ENCODE assay signal across 10 mouse cellular contexts in genomic region chr7:39455806-39456205, GRCm38 (mm10). TPM values are rescaled to one million over a fixed set of nuclear protein-coding genes. Genes with fewer than 3 reads are reported as not detected.
DNase-seq lines count a peak whose midpoint lies in the region; ATAC-seq lines count a peak whose summit lies in the region.
"Had no signal": no experiment of that assay in that cellular context is flagged by ENCODE, and none has a peak within 500 bp of the region (broad histone marks: within the 10 kb centered on the region; RNA-seq: fewer than 3 reads in every experiment).

No protein-coding gene starts in this region.

- no peaks in the 10 kb centered on the region for H3K9me3 ChIP-seq in embryonic facial prominence, embryonic 11.5 days (replicated peaks; ENCODE audit: control insufficient read depth, low read length)
- no peaks in the 10 kb centered on the region for H3K9me3 ChIP-seq in limb, embryonic 12.5 days
- H3K9me3 ChIP-seq in forebrain, embryonic 10.5 days, result no peaks in the 10 kb centered on the region
- H3K9me3 ChIP-seq: neural tube, embryonic 13.5 days had no signal

- intact Hi-C loops in left cerebral cortex, postnatal 36 days (cut with DNase I), result no loop called here

- no peaks in the 10 kb centered on the region for H3K36me3 ChIP-seq in embryonic facial prominence, embryonic 11.5 days (replicated peaks; ENCODE audit: control insufficient read depth, insufficient read depth, low read depth, low read length)
- H3K36me3 ChIP-seq in limb, embryonic 12.5 days, result no peaks in the 10 kb centered on the region; the same call in 1 of the 2 replicates
- peaks cover 17% of the 10 kb centered on the region for H3K36me3 ChIP-seq in forebrain, embryonic 10.5 days (replicated peaks)

- H3K9ac ChIP-seq in embryonic facial prominence, embryonic 11.5 days (replicated peaks; ENCODE audit: low read length), result no peak overlapping the region
- no peak overlapping the region for H3K9ac ChIP-seq in limb, embryonic 12.5 days (replicated peaks)
- H3K9ac ChIP-seq: neural tube, embryonic 13.5 days had no signal

- no peak overlapping the region for H3K27ac ChIP-seq in embryonic facial prominence, embryonic 11.5 days (replicated peaks; ENCODE audit: low read depth, low read length)
- H3K27ac ChIP-seq in limb, embryonic 12.5 days, result no peak overlapping the region
- no peak overlapping the region for H3K27ac ChIP-seq in forebrain, embryonic 10.5 days
- H3K27ac ChIP-seq: neural tube, embryonic 13.5 days had no signal

- no peak overlapping the region for H3K4me3 ChIP-seq in embryonic facial prominence, embryonic 11.5 days (ENCODE audit: low read depth, low read length)
- H3K4me3 ChIP-seq in limb, embryonic 12.5 days (replicated peaks), result no peak overlapping the region
- H3K4me3 ChIP-seq in forebrain, embryonic 10.5 days, result no peak overlapping the region
- H3K4me3 ChIP-seq: neural tube, embryonic 13.5 days had no signal

- H3K4me2 ChIP-seq in embryonic facial prominence, embryonic 11.5 days (ENCODE audit: low read depth, low read length), result no peak overlapping the region
- no peak overlapping the region for H3K4me2 ChIP-seq in limb, embryonic 12.5 days
- H3K4me2 ChIP-seq: neural tube, embryonic 13.5 days had no signal

- DNase-seq in urinary bladder, postnatal 25 days (ENCODE audit: low spot score), result peak; percentile 15
- DNase-seq in urinary bladder, adult 2 months (ENCODE audit: low spot score), result no peak
- peak; percentile 72 for DNase-seq in embryonic facial prominence, embryonic 11.5 days (ENCODE audit: low spot score)
- peak; percentile 11 for DNase-seq in retina, embryonic 14.5 days (ENCODE audit: low spot score)
- no peak for DNase-seq in right cerebral cortex, postnatal 10 days (ENCODE audit: low spot score in 2 of 2)
- DNase-seq in left cerebral cortex, postnatal 36 days (ENCODE audit: low spot score in 2 of 2), result no peak
- DNase-seq in forebrain, embryonic 10.5 days (ENCODE audit: extremely low spot score, low spot score), result no peak

- 28% methylated on average over 6 of the region's 6 CpGs for WGBS in embryonic facial prominence, embryonic 11.5 days
- 25% methylated on average over 6 of the region's 6 CpGs for WGBS in limb, embryonic 12.5 days
- WGBS in forebrain, embryonic 10.5 days, result 19% methylated on average over 6 of the region's 6 CpGs

- no peak for ATAC-seq in embryonic facial prominence, embryonic 11.5 days (replicated peaks; ENCODE audit: insufficient number of reproducible peaks, low FRiP score, low TSS enrichment, low read depth)
- ATAC-seq in limb, embryonic 12.5 days (ENCODE audit: insufficient number of reproducible peaks, insufficient read depth, low FRiP score, low TSS enrichment, low read depth), result peak; percentile 66

- H3K4me1 ChIP-seq in embryonic facial prominence, embryonic 11.5 days (ENCODE audit: control insufficient read depth, insufficient read depth, low read length), result no peaks in the 10 kb centered on the region
- no peaks in the 10 kb centered on the region for H3K4me1 ChIP-seq in limb, embryonic 12.5 days (replicated peaks)
- H3K4me1 ChIP-seq in forebrain, embryonic 10.5 days, result no peaks in the 10 kb centered on the region

- no peaks in the 10 kb centered on the region for H3K27me3 ChIP-seq in embryonic facial prominence, embryonic 11.5 days (ENCODE audit: control insufficient read depth, insufficient read depth, low read length)
- no peaks in the 10 kb centered on the region for H3K27me3 ChIP-seq in limb, embryonic 12.5 days
- H3K27me3 ChIP-seq in forebrain, embryonic 10.5 days (ENCODE audit: poor library complexity, severe bottlenecking), result no peaks in the 10 kb centered on the region
- H3K27me3 ChIP-seq: neural tube, embryonic 13.5 days had no signal

RNA-seq across cellular contexts. Expression of gene Gm5114, which starts 42.8 kb away (rescaled TPM):
- polyA plus RNA-seq in urinary bladder, adult 2 months (2012; rRNA removed), result not detected in 2 replicates
- not detected in 2 replicates for polyA plus RNA-seq in embryonic facial prominence, embryonic 11.5 days (2014; fragmentation: Nextera tagmentation; extraction: Ambion mirVana)
- polyA plus RNA-seq in limb, embryonic 12.5 days (2016; fragmentation: Nextera tagmentation; extraction: Ambion mirVana), result not detected in 2 replicates
- total RNA-seq in left cerebral cortex, postnatal 36 days (2021), result not detected
- not detected in 2 replicates for polyA plus RNA-seq in forebrain, embryonic 10.5 days (2016; fragmentation: Nextera tagmentation; extraction: Ambion mirVana)
- polyA plus RNA-seq: cortical plate, adult 2 months; neural tube, embryonic 13.5 days had no signal

Comparison
In these comparisons a context has a peak if more than half of its experiments do, and no peak if none do; other contexts are left out.
1. DNase-seq: peak in urinary bladder, postnatal 25 days (single experiment), embryonic facial prominence, embryonic 11.5 days (single experiment) and retina, embryonic 14.5 days (single experiment); none in urinary bladder, adult 2 months (single experiment), right cerebral cortex, postnatal 10 days (0 of 2), left cerebral cortex, postnatal 36 days (0 of 2) and forebrain, embryonic 10.5 days (single experiment).